9 mouse cellular contexts compared by ENCODE assay signal in the genomic region with DNA sequence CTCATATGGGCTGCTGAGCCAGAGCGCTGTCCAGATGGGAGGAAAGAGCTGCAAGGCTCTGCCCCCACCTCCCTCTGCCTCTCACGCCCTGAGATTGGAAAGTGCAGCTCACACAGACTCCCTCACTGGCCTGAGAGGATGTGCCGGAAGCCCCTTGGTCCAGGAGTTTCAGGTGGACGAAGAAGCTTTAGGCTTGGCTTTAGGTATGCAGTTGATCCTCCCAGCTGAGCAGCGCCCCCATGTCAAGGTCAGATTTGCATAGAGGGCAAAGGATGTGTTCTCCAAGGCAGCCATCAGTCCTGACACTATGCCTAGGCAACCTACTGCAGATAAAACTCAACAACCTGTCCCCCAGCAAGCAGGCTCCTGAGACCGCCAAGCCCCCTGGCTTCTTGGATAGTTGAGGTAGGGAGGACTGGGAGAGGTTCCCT. TPM values are rescaled to one million over a fixed set of nuclear protein-coding genes. Genes with fewer than 3 reads are reported as not detected.
A peak's percentile ranks its signal among the peaks of the same experiment; 100 is the strongest.
DNase-seq lines count a peak whose midpoint lies in the region; ATAC-seq lines count a peak whose summit lies in the region.
"Had no signal": no experiment of that assay in that cellular context is flagged by ENCODE, and none has a peak within 500 bp of the region (broad histone marks: within the 10 kb centered on the region; RNA-seq: fewer than 3 reads in every experiment).

No protein-coding gene starts in this region.

- H3K9me3 ChIP-seq in forebrain, embryonic 12.5 days, result no peaks in the 10 kb centered on the region
- no peaks in the 10 kb centered on the region for H3K9me3 ChIP-seq in forebrain, embryonic 14.5 days (replicated peaks; ENCODE audit: control insufficient read depth, low read length)
- H3K9me3 ChIP-seq in hindbrain, embryonic 14.5 days (ENCODE audit: control insufficient read depth, low read length), result no peaks in the 10 kb centered on the region
- H3K9me3 ChIP-seq in lung, embryonic 16.5 days (ENCODE audit: control insufficient read depth, low read length), result no peaks in the 10 kb centered on the region
- H3K9me3 ChIP-seq: G1E had no signal

- ATAC-seq in forebrain, embryonic 12.5 days (ENCODE audit: low FRiP score), result no peak
- ATAC-seq in forebrain, embryonic 14.5 days, result no peak
- ATAC-seq in hindbrain, embryonic 14.5 days (ENCODE audit: low FRiP score), result no peak
- no peak for ATAC-seq in lung, embryonic 16.5 days (ENCODE audit: low read depth)

- H3K4me2 ChIP-seq in forebrain, embryonic 12.5 days, result 0 out of 2 replicates have a peak overlapping the region, but pooled peaks have one; percentile 99
- H3K4me2 ChIP-seq in forebrain, embryonic 14.5 days (ENCODE audit: low read length), result no peak overlapping the region
- H3K4me2 ChIP-seq in hindbrain, embryonic 14.5 days (replicated peaks), result peak overlapping the region; percentile 98
- peak overlapping the region; percentile 44 for H3K4me2 ChIP-seq in lung, embryonic 16.5 days (ENCODE audit: low read depth, low read length)

- no peak overlapping the region for H3K9ac ChIP-seq in forebrain, embryonic 12.5 days
- no peak overlapping the region for H3K9ac ChIP-seq in forebrain, embryonic 14.5 days (ENCODE audit: low read length)
- H3K9ac ChIP-seq in hindbrain, embryonic 14.5 days, result no peak overlapping the region
- H3K9ac ChIP-seq in lung, embryonic 16.5 days (ENCODE audit: low read length), result no peak overlapping the region; the same call in 1 of the 2 replicates

- 0 out of 2 replicates have a peak, but pooled peaks cover 3% of the 10 kb centered on the region for H3K36me3 ChIP-seq in forebrain, embryonic 12.5 days (replicated peaks)
- H3K36me3 ChIP-seq in forebrain, embryonic 14.5 days (ENCODE audit: control insufficient read depth, insufficient read depth, low read length), result no peaks in the 10 kb centered on the region
- H3K36me3 ChIP-seq in hindbrain, embryonic 14.5 days (replicated peaks; ENCODE audit: control insufficient read depth, insufficient read depth), result no peaks in the 10 kb centered on the region; the same call in 1 of the 2 replicates
- 0 out of 2 replicates have a peak, but pooled peaks cover 2% of the 10 kb centered on the region for H3K36me3 ChIP-seq in lung, embryonic 16.5 days (ENCODE audit: control insufficient read depth, insufficient read depth, low read length)
- H3K36me3 ChIP-seq: G1E had no signal

- 62% methylated on average over 6 of the region's 6 CpGs for WGBS in forebrain, embryonic 12.5 days
- WGBS in forebrain, embryonic 14.5 days, result 74% methylated on average over 6 of the region's 6 CpGs
- 59% methylated on average over 6 of the region's 6 CpGs for WGBS in hindbrain, embryonic 14.5 days
- 38% methylated on average over 5 of the region's 6 CpGs for WGBS in lung, embryonic 16.5 days

- no peak for DNase-seq in forebrain, embryonic 14.5 days (ENCODE audit: low spot score)
- peak; percentile 60 for DNase-seq in brain, adult 2 months (ENCODE audit: low read depth, low spot score)
- no peak for DNase-seq in hindbrain, embryonic 14.5 days (ENCODE audit: low spot score)
- DNase-seq in MN1 (ENCODE audit: low spot score), result no peak
- DNase-seq in thymus, postnatal 0 days (ENCODE audit: low spot score), result no peak
- no peak for DNase-seq in right cerebral cortex, postnatal 36 days (ENCODE audit: low spot score in 2 of 2)

- peaks cover 25% of the 10 kb centered on the region for H3K4me1 ChIP-seq in forebrain, embryonic 12.5 days
- 0 out of 2 replicates have a peak, but pooled peaks cover 5% of the 10 kb centered on the region for H3K4me1 ChIP-seq in forebrain, embryonic 14.5 days (ENCODE audit: control insufficient read depth, insufficient read depth, low read length)
- H3K4me1 ChIP-seq in hindbrain, embryonic 14.5 days (replicated peaks; ENCODE audit: control insufficient read depth, insufficient read depth, low read length), result 0 out of 2 replicates have a peak, but pooled peaks cover 3% of the 10 kb centered on the region
- H3K4me1 ChIP-seq in lung, embryonic 16.5 days (replicated peaks; ENCODE audit: control insufficient read depth, insufficient read depth, low read length), result peaks cover 26% of the 10 kb centered on the region

- no peak overlapping the region for H3K4me3 ChIP-seq in forebrain, embryonic 12.5 days (replicated peaks)
- no peak overlapping the region for H3K4me3 ChIP-seq in forebrain, embryonic 14.5 days (ENCODE audit: low read depth, low read length)
- H3K4me3 ChIP-seq in hindbrain, embryonic 14.5 days (replicated peaks; ENCODE audit: low read length), result no peak overlapping the region
- no peak overlapping the region for H3K4me3 ChIP-seq in lung, embryonic 16.5 days (ENCODE audit: low read length)

- H3K27me3 ChIP-seq in forebrain, embryonic 12.5 days, result peaks cover 15% of the 10 kb centered on the region
- H3K27me3 ChIP-seq in forebrain, embryonic 14.5 days (replicated peaks; ENCODE audit: control insufficient read depth, insufficient read depth, low read length), result no peaks in the 10 kb centered on the region
- no peaks in the 10 kb centered on the region for H3K27me3 ChIP-seq in hindbrain, embryonic 14.5 days (ENCODE audit: control insufficient read depth, insufficient read depth, low read length)
- H3K27me3 ChIP-seq in lung, embryonic 16.5 days (ENCODE audit: control insufficient read depth, insufficient read depth, low read depth, low read length), result no peaks in the 10 kb centered on the region; the same call in 1 of the 2 replicates

- H3K27ac ChIP-seq in forebrain, embryonic 12.5 days, result no peak overlapping the region
- no peak overlapping the region for H3K27ac ChIP-seq in forebrain, embryonic 14.5 days (ENCODE audit: low read depth, low read length)
- H3K27ac ChIP-seq in hindbrain, embryonic 14.5 days, result no peak overlapping the region
- H3K27ac ChIP-seq in lung, embryonic 16.5 days (ENCODE audit: low read length), result peak overlapping the region; percentile 88; the same call in 1 of the 2 replicates

RNA-seq across cellular contexts. Expression of gene Cfap97d1, which starts 1.1 kb away (rescaled TPM):
- not detected in 2 replicates for polyA plus RNA-seq in forebrain, embryonic 12.5 days (2016; fragmentation: Nextera tagmentation; extraction: Ambion mirVana)
- not detected in 2 replicates for polyA plus RNA-seq in forebrain, embryonic 14.5 days (2014; fragmentation: Nextera tagmentation; extraction: Ambion mirVana)
- not detected in 2 replicates for polyA plus RNA-seq in hindbrain, embryonic 14.5 days (2014; fragmentation: Nextera tagmentation; extraction: Ambion mirVana)
- polyA plus RNA-seq in lung, embryonic 16.5 days (2015; fragmentation: Nextera tagmentation; extraction: Ambion mirVana), result not detected in 2 replicates
- not detected in 2 replicates for polyA plus RNA-seq in thymus, postnatal 0 days (2015; fragmentation: Nextera tagmentation; extraction: Ambion mirVana)
- polyA plus RNA-seq: G1E had no signal

RNA-seq across cellular contexts. Expression of gene Dusp3, which starts 3.8 kb away (rescaled TPM):
- polyA plus RNA-seq in forebrain, embryonic 12.5 days (2016; fragmentation: Nextera tagmentation; extraction: Ambion mirVana), result 9.0 and 9.8 TPM in 2 replicates
- polyA plus RNA-seq in forebrain, embryonic 14.5 days (2014; fragmentation: Nextera tagmentation; extraction: Ambion mirVana), result 10.4 and 12.2 TPM in 2 replicates
- polyA plus RNA-seq in hindbrain, embryonic 14.5 days (2014; fragmentation: Nextera tagmentation; extraction: Ambion mirVana), result 24.0 and 24.7 TPM in 2 replicates
- 21.7 and 23.8 TPM in 2 replicates for polyA plus RNA-seq in lung, embryonic 16.5 days (2015; fragmentation: Nextera tagmentation; extraction: Ambion mirVana)
- polyA plus RNA-seq in thymus, postnatal 0 days (2015; fragmentation: Nextera tagmentation; extraction: Ambion mirVana), result 5.6 and 5.8 TPM in 2 replicates

RNA-seq across cellular contexts. Expression of gene Sost, which starts 16.2 kb away (rescaled TPM):
- polyA plus RNA-seq in forebrain, embryonic 12.5 days (2016; fragmentation: Nextera tagmentation; extraction: Ambion mirVana), result 0.09 and 0.15 TPM in 2 replicates
- not detected in 2 replicates for polyA plus RNA-seq in forebrain, embryonic 14.5 days (2014; fragmentation: Nextera tagmentation; extraction: Ambion mirVana)
- polyA plus RNA-seq in hindbrain, embryonic 14.5 days (2014; fragmentation: Nextera tagmentation; extraction: Ambion mirVana), result not detected in 2 replicates
- 0.53 and 0.63 TPM in 2 replicates for polyA plus RNA-seq in lung, embryonic 16.5 days (2015; fragmentation: Nextera tagmentation; extraction: Ambion mirVana)
- polyA plus RNA-seq in thymus, postnatal 0 days (2015; fragmentation: Nextera tagmentation; extraction: Ambion mirVana), result 0.08 and 0.66 TPM in 2 replicates
- polyA plus RNA-seq: G1E had no signal

RNA-seq across cellular contexts. Expression of gene Mpp3, which starts 45.3 kb away (rescaled TPM):
- polyA plus RNA-seq in forebrain, embryonic 12.5 days (2016; fragmentation: Nextera tagmentation; extraction: Ambion mirVana), result 35.7 and 37.6 TPM in 2 replicates
- polyA plus RNA-seq in forebrain, embryonic 14.5 days (2014; fragmentation: Nextera tagmentation; extraction: Ambion mirVana), result 34.2 and 39.6 TPM in 2 replicates
- 53.5 and 57.2 TPM in 2 replicates for polyA plus RNA-seq in hindbrain, embryonic 14.5 days (2014; fragmentation: Nextera tagmentation; extraction: Ambion mirVana)
- 3.7 and 4.1 TPM in 2 replicates for polyA plus RNA-seq in lung, embryonic 16.5 days (2015; fragmentation: Nextera tagmentation; extraction: Ambion mirVana)
- polyA plus RNA-seq in thymus, postnatal 0 days (2015; fragmentation: Nextera tagmentation; extraction: Ambion mirVana), result 0.34 and 0.41 TPM in 2 replicates
- polyA plus RNA-seq: G1E had no signal

RNA-seq across cellular contexts. Expression of gene Cd300lg, which starts 58.3 kb away (rescaled TPM):
- 0.17 and 0.23 TPM in 2 replicates for polyA plus RNA-seq in forebrain, embryonic 12.5 days (2016; fragmentation: Nextera tagmentation; extraction: Ambion mirVana)
- 0.23 TPM in 1 of 2 replicates, not detected in the other for polyA plus RNA-seq in forebrain, embryonic 14.5 days (2014; fragmentation: Nextera tagmentation; extraction: Ambion mirVana)
- polyA plus RNA-seq in hindbrain, embryonic 14.5 days (2014; fragmentation: Nextera tagmentation; extraction: Ambion mirVana), result 0.27 TPM in 1 of 2 replicates, not detected in the other
- 0.74 and 1.1 TPM in 2 replicates for polyA plus RNA-seq in lung, embryonic 16.5 days (2015; fragmentation: Nextera tagmentation; extraction: Ambion mirVana)
- polyA plus RNA-seq in thymus, postnatal 0 days (2015; fragmentation: Nextera tagmentation; extraction: Ambion mirVana), result 7.4 and 8.0 TPM in 2 replicates
- polyA plus RNA-seq: G1E had no signal
